Mouse (Mus musculus) heart, adult 2 months (tissue): ENCODE data around the gene Edem2.

Experiments used
- CTCF ChIP-seq: fragments of 200-600 bp; IDR thresholded peaks from 2 replicates; pipeline ENCODE4 v1.8.1; 2022; ENCODE audit warnings: antibody characterized with exemption, mild to moderate bottlenecking, moderate library complexity
- EP300 ChIP-seq: fragments of 200-500 bp; IDR thresholded peaks from 2 replicates; pipeline ENCODE4 v1.6.1; 2011; ENCODE audit warnings: low read depth, low read length, control low read depth; ENCODE audit not compliant: insufficient read depth
- POLR2A ChIP-seq: fragments of 200-500 bp; IDR thresholded peaks from 2 replicates; pipeline ENCODE4 v1.6.1; 2011; ENCODE audit warnings: mild to moderate bottlenecking, low read depth, low read length, control low read depth; ENCODE audit not compliant: insufficient read depth

- no peak for TF ChIP-seq CTCF
- TF ChIP-seq POLR2A: no peak
- no peak for TF ChIP-seq EP300
These were observed 47.4 kb downstream of the Edem2 start for GRCm38 (mm10) chr2:155681874-155682273.
